Mouse (Mus musculus) bone marrow macrophage, adult 2 months (primary cell): ENCODE data around the gene Spag5. TPM values are rescaled to one million over a fixed set of nuclear protein-coding genes. Genes with fewer than 3 reads are reported as not detected.
A peak's percentile ranks its signal among the peaks of the same experiment; 100 is the strongest.

Experiments used
- H3K27ac ChIP-seq: 2 replicates; pipeline ENCODE4 v1.5.1; 2012; ENCODE audit warnings: low read depth, low read length; ENCODE audit not compliant: insufficient read depth
- H3K4me1 ChIP-seq: 2 replicates; pipeline ENCODE4 v1.6.1; 2012; ENCODE audit warnings: low read length; ENCODE audit not compliant: control insufficient read depth, insufficient read depth
- H3K4me3 ChIP-seq: 2 replicates; pipeline ENCODE4 v1.5.1; 2012; ENCODE audit warnings: mild to moderate bottlenecking, low read length, moderate library complexity; ENCODE audit not compliant: insufficient read depth
- CTCF ChIP-seq: IDR thresholded peaks from 2 replicates; pipeline ENCODE4 v1.5.1; 2012; ENCODE audit warnings: low read depth, mild to moderate bottlenecking, low read length, moderate library complexity
- POLR2A ChIP-seq: IDR thresholded peaks from 2 replicates; pipeline ENCODE4 v1.6.1; 2012; ENCODE audit warnings: mild to moderate bottlenecking, low read depth, low read length, borderline replicate concordance
- polyA plus RNA-seq: library from polyadenylated mRNA; stranded (reverse); fragments of >200 nt; gene quantifications from 2 replicates; pipeline ENCODE4 v1.2.4, GENCODE M21; 2012; ENCODE audit not compliant: missing spikeins, insufficient read depth, insufficient read length

The Spag5 gene
- polyA plus RNA-seq, 1 experiment: 28.1 TPM

- TF ChIP-seq POLR2A: no peak
- no peak for TF ChIP-seq CTCF
Measured at GRCm38 (mm10) chr11:78278853-78279252, 22.5 kb upstream of the Spag5 start.

GRCm38 (mm10) chr11:78279586-78279985, 21.7 kb upstream of the Spag5 start:
- Histone ChIP-seq H3K4me1 (peaks cover 14% of the 10 kb centered on the region), H3K27ac (no peak overlapping the region), H3K4me3 (no peak overlapping the region)
- TF ChIP-seq CTCF (no peak), POLR2A (no peak)

More at GRCm38 (mm10) chr11:78278853-78279252, 22.5 kb upstream of the Spag5 start:
- H3K4me1 ChIP-seq: peaks cover 14% of the 10 kb centered on the region
- H3K27ac ChIP-seq: no peak overlapping the region
- H3K4me3 ChIP-seq: no peak overlapping the region

GRCm38 (mm10) chr11:78289146-78289763, 12.1 kb upstream of the Spag5 start:
- no peak overlapping the region for H3K4me3 ChIP-seq
- H3K27ac ChIP-seq: no peak overlapping the region
- TF ChIP-seq POLR2A: no peak
- no peak for TF ChIP-seq CTCF

DNA sequence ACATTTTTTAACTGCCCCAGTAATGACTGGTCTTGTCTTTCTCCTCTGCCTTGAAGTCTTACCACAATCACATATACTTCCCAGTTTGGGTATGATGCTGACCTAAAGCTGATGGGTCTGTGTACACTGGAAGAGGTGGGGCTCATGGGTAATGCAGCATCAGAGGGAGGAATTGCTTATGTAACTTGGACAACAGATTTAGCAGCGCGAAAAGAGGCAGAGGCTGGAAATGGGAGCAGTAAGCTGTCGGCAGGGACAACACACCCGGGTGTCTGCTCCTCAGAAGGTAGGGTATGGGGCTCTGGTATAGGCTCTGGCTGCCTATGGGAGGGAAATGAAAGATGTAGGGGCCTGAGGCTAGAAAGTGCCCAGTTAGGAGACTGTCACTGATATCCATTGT, 10.7 kb upstream of the Spag5 start, which contains the start of gene BC030499:
Gene BC030499, plus strand, starts transcription at position 188 of the 400 bp plus-strand sequence.
- no peak within 1 kb of the TSS for H3K4me3 ChIP-seq
- TF ChIP-seq CTCF (no peak), POLR2A (no peak)
- no peak within 1 kb of the TSS for H3K27ac ChIP-seq
- H3K4me1 ChIP-seq: no peaks in the 10 kb centered on the region

More at GRCm38 (mm10) chr11:78289146-78289763, 12.1 kb upstream of the Spag5 start:
- no peaks in the 10 kb centered on the region for H3K4me1 ChIP-seq

GRCm38 (mm10) chr11:78294585-78294984, 6.7 kb upstream of the Spag5 start:
- no peak overlapping the region for H3K27ac ChIP-seq
- TF ChIP-seq CTCF: no peak
- TF ChIP-seq POLR2A: no peak
- H3K4me3 ChIP-seq: no peak overlapping the region
- H3K4me1 ChIP-seq: no peaks in the 10 kb centered on the region

GRCm38 (mm10) chr11:78300917-78301316, 412 bp upstream of the Spag5 start:
- H3K27ac ChIP-seq: no peak overlapping the region
- peaks cover 15% of the 10 kb centered on the region for H3K4me1 ChIP-seq
- TF ChIP-seq CTCF (no peak), POLR2A (no peak)
- peak overlapping the region; percentile 47 for H3K4me3 ChIP-seq

- peaks cover 21% of the 10 kb centered on the region for H3K4me1 ChIP-seq
- TF ChIP-seq CTCF (no peak), POLR2A (no peak)
- H3K4me3 ChIP-seq: no peak overlapping the region
- no peak overlapping the region for H3K27ac ChIP-seq
Measured at GRCm38 (mm10) chr11:78305272-78305671, 3.9 kb downstream of the Spag5 start.

- Histone ChIP-seq H3K27ac (no peak overlapping the region), H3K4me3 (no peak overlapping the region), H3K4me1 (peaks cover 6% of the 10 kb centered on the region)
- TF ChIP-seq CTCF: no peak
- TF ChIP-seq POLR2A: no peak
Measured at GRCm38 (mm10) chr11:78310861-78311511, 9.7 kb downstream of the Spag5 start.

DNA sequence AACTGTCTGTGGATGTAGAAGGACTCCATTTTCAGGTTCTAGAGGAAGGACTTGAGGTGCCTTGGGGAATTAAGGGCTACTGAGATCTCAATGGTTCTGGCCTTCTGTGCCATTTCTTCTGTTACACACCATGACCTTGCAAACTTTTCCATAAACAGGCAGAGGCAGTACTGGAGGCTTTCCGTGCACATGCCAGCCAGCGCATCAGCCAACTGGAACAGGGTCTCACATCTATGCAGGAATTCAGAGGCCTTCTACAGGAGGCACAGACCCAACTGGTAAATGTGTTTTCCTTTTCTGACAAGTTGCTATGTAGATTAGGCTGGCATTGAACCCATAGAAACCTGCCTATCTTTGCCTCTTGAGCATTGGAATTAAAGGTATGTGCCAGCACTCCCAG, 12.3 kb downstream of the Spag5 start:
- H3K4me3 ChIP-seq: no peak overlapping the region
- H3K4me1 ChIP-seq: no peaks in the 10 kb centered on the region; the same call in 1 of the 2 replicates
- no peak overlapping the region for H3K27ac ChIP-seq
- TF ChIP-seq CTCF (no peak), POLR2A (no peak)

GRCm38 (mm10) chr11:78318411-78318810, 17.1 kb downstream of the Spag5 start:
- Histone ChIP-seq H3K27ac (no peak overlapping the region), H3K4me3 (no peak overlapping the region), H3K4me1 (peaks cover 9% of the 10 kb centered on the region)
- TF ChIP-seq POLR2A (no peak), CTCF (no peak)
